Mouse (Mus musculus): ENCODE data around the gene Itpripl1. TPM values are rescaled to one million over a fixed set of nuclear protein-coding genes. Genes with fewer than 3 reads are reported as not detected.
"Not testable (repeated sequence)": the region's sequence is repeated elsewhere in the genome, so short reads cannot be mapped to it uniquely, and the experiment has no call there.

Gene Itpripl1
- polyA plus RNA-seq, 1 experiment from 2014 or later, result 11.0 TPM

- Histone ChIP-seq H3K27ac (ENCODE audit: low read depth, low read length) (0 out of 2 replicates have a peak overlapping the region, but pooled peaks have one; percentile 44), H3K4me1 (ENCODE audit: control insufficient read depth, insufficient read depth, low read depth, low read length) (no peaks in the 10 kb centered on the region), H3K4me3 (ENCODE audit: low read length) (no peak overlapping the region), H3K27me3 (replicated peaks; ENCODE audit: control insufficient read depth, insufficient read depth, low read length) (no peaks in the 10 kb centered on the region), H3K36me3 (ENCODE audit: control insufficient read depth, insufficient read depth, low read length) (no peaks in the 10 kb centered on the region; the same call in 1 of the 2 replicates), H3K4me2 (ENCODE audit: low read length) (no peak overlapping the region), H3K9me3 (ENCODE audit: control insufficient read depth, low read length) (no peaks in the 10 kb centered on the region), H3K9ac (ENCODE audit: low read depth, low read length) (no peak overlapping the region)
- WGBS, result 77% methylated on average over 8 of the region's 8 CpGs
- no peak for ATAC-seq
Measured at GRCm38 (mm10) chr2:127121591-127122235, 21.5 kb downstream of the Itpripl1 start.

- Histone ChIP-seq H3K4me2 (ENCODE audit: low read length) (no peak overlapping the region), H3K9ac (ENCODE audit: low read depth, low read length) (no peak overlapping the region), H3K4me1 (ENCODE audit: control insufficient read depth, insufficient read depth, low read depth, low read length) (no peaks in the 10 kb centered on the region), H3K27ac (ENCODE audit: low read depth, low read length) (no peak overlapping the region), H3K4me3 (ENCODE audit: low read length) (no peak overlapping the region), H3K36me3 (ENCODE audit: control insufficient read depth, insufficient read depth, low read length) (no peaks in the 10 kb centered on the region), H3K9me3 (ENCODE audit: control insufficient read depth, low read length) (no peaks in the 10 kb centered on the region), H3K27me3 (replicated peaks; ENCODE audit: control insufficient read depth, insufficient read depth, low read length) (no peaks in the 10 kb centered on the region)
- no peak for ATAC-seq
- WGBS, result 91% methylated on average over 4 of the region's 4 CpGs
Measured at GRCm38 (mm10) chr2:127108986-127109385, 34.3 kb downstream of the Itpripl1 start.

GRCm38 (mm10) chr2:127092000-127092399 lies 51.2 kb downstream of the Itpripl1 start:
- Histone ChIP-seq H3K27ac (ENCODE audit: low read depth, low read length) (no peak overlapping the region), H3K9ac (ENCODE audit: low read depth, low read length) (no peak overlapping the region), H3K4me1 (ENCODE audit: control insufficient read depth, insufficient read depth, low read depth, low read length) (no peaks in the 10 kb centered on the region), H3K36me3 (ENCODE audit: control insufficient read depth, insufficient read depth, low read length) (no peaks in the 10 kb centered on the region), H3K9me3 (ENCODE audit: control insufficient read depth, low read length) (no peaks in the 10 kb centered on the region), H3K4me3 (ENCODE audit: low read length) (no peak overlapping the region), H3K27me3 (replicated peaks; ENCODE audit: control insufficient read depth, insufficient read depth, low read length) (no peaks in the 10 kb centered on the region), H3K4me2 (ENCODE audit: low read length) (no peak overlapping the region)
- ATAC-seq, result no peak
- WGBS, result 69% methylated on average over 8 of the region's 8 CpGs

GRCm38 (mm10) chr2:127090151-127090550 lies 53.1 kb downstream of the Itpripl1 start:
- H3K27me3 ChIP-seq (replicated peaks; ENCODE audit: control insufficient read depth, insufficient read depth, low read length); H3K27ac ChIP-seq (ENCODE audit: low read depth, low read length); H3K4me1 ChIP-seq (ENCODE audit: control insufficient read depth, insufficient read depth, low read depth, low read length); H3K9ac ChIP-seq (ENCODE audit: low read depth, low read length); ATAC-seq; H3K9me3 ChIP-seq (ENCODE audit: control insufficient read depth, low read length); H3K36me3 ChIP-seq (ENCODE audit: control insufficient read depth, insufficient read depth, low read length); H3K4me2 ChIP-seq (ENCODE audit: low read length); H3K4me3 ChIP-seq (ENCODE audit: low read length): not testable (repeated sequence)

Other genes starting within 250 kb of the Itpripl1 start
- 33.8 and 37.4 TPM in 2 replicates for gene Sppl2a, start 210.2 kb downstream of the Itpripl1 start, polyA plus RNA-seq (2015; fragmentation: Nextera tagmentation; extraction: Ambion mirVana)
- gene Ap4e1, start 134.7 kb downstream of the Itpripl1 start, polyA plus RNA-seq (2015; fragmentation: Nextera tagmentation; extraction: Ambion mirVana), result 9.8 and 11.6 TPM in 2 replicates
- gene Blvra, start 72.8 kb downstream of the Itpripl1 start, polyA plus RNA-seq (2015; fragmentation: Nextera tagmentation; extraction: Ambion mirVana), result 30.4 and 30.9 TPM in 2 replicates
- gene Ncaph, start 9.5 kb downstream of the Itpripl1 start, polyA plus RNA-seq (2015; fragmentation: Nextera tagmentation; extraction: Ambion mirVana), result 14.5 and 19.8 TPM in 2 replicates
- gene 1810024B03Rik, start 64.8 kb upstream of the Itpripl1 start, polyA plus RNA-seq (2015; fragmentation: Nextera tagmentation; extraction: Ambion mirVana), result 0.88 and 0.96 TPM in 2 replicates
- 40.1 and 51.3 TPM in 2 replicates for gene Snrnp200, start 64.9 kb upstream of the Itpripl1 start, polyA plus RNA-seq (2015; fragmentation: Nextera tagmentation; extraction: Ambion mirVana)
- gene Ciao1, start 104.4 kb upstream of the Itpripl1 start, polyA plus RNA-seq (2015; fragmentation: Nextera tagmentation; extraction: Ambion mirVana), result 59.0 and 61.6 TPM in 2 replicates
- 58.7 and 61.1 TPM in 2 replicates for gene Tmem127, start 104.5 kb upstream of the Itpripl1 start, polyA plus RNA-seq (2015; fragmentation: Nextera tagmentation; extraction: Ambion mirVana)
- gene Stard7, start 126.8 kb upstream of the Itpripl1 start, polyA plus RNA-seq (2015; fragmentation: Nextera tagmentation; extraction: Ambion mirVana), result 85.9 and 91.6 TPM in 2 replicates
- gene Dusp2, start 192.7 kb upstream of the Itpripl1 start, polyA plus RNA-seq (2015; fragmentation: Nextera tagmentation; extraction: Ambion mirVana), result 14.9 and 17.1 TPM in 2 replicates
- gene Astl, start 195.2 kb upstream of the Itpripl1 start, polyA plus RNA-seq (2015; fragmentation: Nextera tagmentation; extraction: Ambion mirVana), result not detected in 2 replicates
- 0.72 and 0.90 TPM in 2 replicates for gene Adra2b, start 219.8 kb upstream of the Itpripl1 start, polyA plus RNA-seq (2015; fragmentation: Nextera tagmentation; extraction: Ambion mirVana)

All from hindbrain, embryonic 16.5 days (tissue).